Mouse (Mus musculus) heart, embryonic 16.5 days (tissue): ENCODE measurements around the gene Diras2. TPM values are rescaled to one million over a fixed set of nuclear protein-coding genes. Genes with fewer than 3 reads are reported as not detected.

ENCODE experiments used
- ATAC-seq: fragments of 200-750 bp; cut with Nextera tagmentation; replicated peaks from 2 replicates; pipeline ENCODE4 v1.8.0; 2017; ENCODE audit warnings: moderate number of reproducible peaks; ENCODE audit not compliant: insufficient read depth, low FRiP score; ENCODE audit errors: extremely low read depth
- H3K27ac ChIP-seq: fragments of 300-500 bp; sonication (generic); 2 replicates; pipeline ENCODE4 v1.5.1; 2014; ENCODE audit warnings: mild to moderate bottlenecking, low read length, control low read depth, moderate library complexity
- H3K27me3 ChIP-seq: fragments of 300-500 bp; sonication (generic); 2 replicates; pipeline ENCODE4 v1.6.1; 2014; ENCODE audit warnings: low read length, mixed read lengths; ENCODE audit not compliant: control insufficient read depth, insufficient read depth
- H3K36me3 ChIP-seq: fragments of 300-500 bp; sonication (generic); 2 replicates; pipeline ENCODE4 v1.6.1; 2014; ENCODE audit not compliant: control insufficient read depth, insufficient read depth
- H3K4me1 ChIP-seq: fragments of 300-500 bp; sonication (generic); 2 replicates; pipeline ENCODE4 v1.6.1; 2014; ENCODE audit warnings: low read length, mixed read lengths; ENCODE audit not compliant: control insufficient read depth, insufficient read depth
- H3K4me2 ChIP-seq: fragments of 300-500 bp; sonication (generic); 2 replicates; pipeline ENCODE4 v1.6.1; 2014; ENCODE audit warnings: low read depth, mild to moderate bottlenecking, control low read depth, low read length
- H3K4me3 ChIP-seq: fragments of 300-500 bp; sonication (generic); 2 replicates; pipeline ENCODE4 v1.5.1; 2014; ENCODE audit warnings: mild to moderate bottlenecking, control low read depth, low read length
- H3K9ac ChIP-seq: fragments of 300-500 bp; sonication (generic); 2 replicates; pipeline ENCODE4 v1.6.1; 2014; ENCODE audit warnings: low read length, control low read depth
- H3K9me3 ChIP-seq: fragments of 300-500 bp; sonication (generic); replicated peaks from 2 replicates; pipeline ENCODE4 v1.6.1; 2016; ENCODE audit warnings: low read length; ENCODE audit not compliant: control insufficient read depth
- WGBS: fragments of 180-500 bp; shearing (Covaris S2); extraction: QIAGEN DNeasy Blood & Tissue Kit; methylation state at CpG from one replicate; pipeline ENCODE4 v1.1.7; 2014; 5-methylcytosine and 5-hydroxymethylcytosine counted together
- polyA plus RNA-seq: library from polyadenylated mRNA; unstranded; fragments of >200 nt; fragmentation: Nextera tagmentation; extraction: Ambion mirVana; gene quantifications from 2 replicates; pipeline ENCODE4 v1.2.1, GENCODE M21; 2015

Gene Diras2
- polyA plus RNA-seq, 1 experiment from 2014 or later = 1.2 TPM

GRCm38 (mm10) chr13:52497029-52497550 is 34.0 kb downstream of the Diras2 start:
- Histone ChIP-seq H3K9ac (no peak overlapping the region), H3K36me3 (no peaks in the 10 kb centered on the region), H3K4me2 (no peak overlapping the region), H3K27me3 (no peaks in the 10 kb centered on the region), H3K9me3 (no peaks in the 10 kb centered on the region), H3K4me1 (peaks cover 11% of the 10 kb centered on the region), H3K4me3 (no peak overlapping the region), H3K27ac (no peak overlapping the region)
- ATAC-seq = no peak
- 45% methylated on average over 4 of the region's 4 CpGs for WGBS

GRCm38 (mm10) chr13:52488821-52489220 is 42.3 kb downstream of the Diras2 start:
- WGBS = 92% methylated on average over 7 of the region's 7 CpGs
- Histone ChIP-seq H3K9ac (no peak overlapping the region), H3K27ac (no peak overlapping the region), H3K36me3 (no peaks in the 10 kb centered on the region), H3K4me2 (no peak overlapping the region), H3K4me3 (no peak overlapping the region), H3K9me3 (peaks cover 8% of the 10 kb centered on the region; the same call in 1 of the 2 replicates), H3K4me1 (no peaks in the 10 kb centered on the region), H3K27me3 (no peaks in the 10 kb centered on the region)
- ATAC-seq = no peak

GRCm38 (mm10) chr13:52484064-52484463 is 47.0 kb downstream of the Diras2 start:
- H3K9ac ChIP-seq = no peak overlapping the region
- peak; percentile 55 for ATAC-seq
- no peak overlapping the region for H3K4me3 ChIP-seq
- 56% methylated on average over 4 of the region's 4 CpGs for WGBS
- no peak overlapping the region for H3K27ac ChIP-seq
- H3K36me3 ChIP-seq = no peaks in the 10 kb centered on the region
- no peaks in the 10 kb centered on the region for H3K27me3 ChIP-seq
- H3K4me2 ChIP-seq = no peak overlapping the region
- H3K4me1 ChIP-seq = no peaks in the 10 kb centered on the region
- 0 out of 2 replicates have a peak, but pooled peaks cover 3% of the 10 kb centered on the region for H3K9me3 ChIP-seq

- Histone ChIP-seq H3K4me1 (no peaks in the 10 kb centered on the region), H3K4me3 (no peak overlapping the region), H3K27ac (no peak overlapping the region), H3K9me3 (no peaks in the 10 kb centered on the region), H3K27me3 (no peaks in the 10 kb centered on the region), H3K36me3 (no peaks in the 10 kb centered on the region), H3K4me2 (no peak overlapping the region), H3K9ac (no peak overlapping the region)
- WGBS = 74% methylated on average over 2 of the region's 2 CpGs
- no peak for ATAC-seq
Measured at GRCm38 (mm10) chr13:52481786-52482185, 49.3 kb downstream of the Diras2 start.

- 90% methylated on average over 5 of the region's 5 CpGs for WGBS
Measured at GRCm38 (mm10) chr13:52479146-52479545, 51.9 kb downstream of the Diras2 start.

GRCm38 (mm10) chr13:52476998-52477601 is 54.0 kb downstream of the Diras2 start:
- WGBS = 87% methylated on average over 11 of the region's 11 CpGs
- no peaks in the 10 kb centered on the region for H3K4me1 ChIP-seq
- H3K4me2 ChIP-seq = no peak overlapping the region
- no peak overlapping the region for H3K27ac ChIP-seq
- H3K4me3 ChIP-seq = no peak overlapping the region
- no peaks in the 10 kb centered on the region for H3K27me3 ChIP-seq
- no peaks in the 10 kb centered on the region for H3K36me3 ChIP-seq
- H3K9ac ChIP-seq = no peak overlapping the region
- H3K9me3 ChIP-seq = no peaks in the 10 kb centered on the region
- no peak for ATAC-seq

More at GRCm38 (mm10) chr13:52479146-52479545, 51.9 kb downstream of the Diras2 start:
- Histone ChIP-seq H3K27me3 (no peaks in the 10 kb centered on the region), H3K9me3 (no peaks in the 10 kb centered on the region), H3K36me3 (no peaks in the 10 kb centered on the region), H3K4me3 (no peak overlapping the region), H3K9ac (no peak overlapping the region), H3K4me1 (no peaks in the 10 kb centered on the region), H3K27ac (no peak overlapping the region), H3K4me2 (no peak overlapping the region)
- no peak for ATAC-seq

GRCm38 (mm10) chr13:52476222-52476621 is 54.9 kb downstream of the Diras2 start:
- H3K4me3 ChIP-seq = no peak overlapping the region
- H3K4me2 ChIP-seq = no peak overlapping the region
- no peak for ATAC-seq
- no peaks in the 10 kb centered on the region for H3K36me3 ChIP-seq
- no peaks in the 10 kb centered on the region for H3K27me3 ChIP-seq
- WGBS = 57% methylated on average over 3 of the region's 3 CpGs
- no peaks in the 10 kb centered on the region for H3K9me3 ChIP-seq
- H3K27ac ChIP-seq = no peak overlapping the region
- no peak overlapping the region for H3K9ac ChIP-seq
- no peaks in the 10 kb centered on the region for H3K4me1 ChIP-seq

- no peak overlapping the region for H3K9ac ChIP-seq
- H3K4me1 ChIP-seq = no peaks in the 10 kb centered on the region
- H3K4me3 ChIP-seq = no peak overlapping the region
- no peak overlapping the region for H3K27ac ChIP-seq
- no peaks in the 10 kb centered on the region for H3K36me3 ChIP-seq
- no peak overlapping the region for H3K4me2 ChIP-seq
- WGBS = 86% methylated on average over 10 of the region's 10 CpGs
- no peaks in the 10 kb centered on the region for H3K9me3 ChIP-seq
- ATAC-seq = no peak
- H3K27me3 ChIP-seq = no peaks in the 10 kb centered on the region
Measured at GRCm38 (mm10) chr13:52475264-52475663, 55.8 kb downstream of the Diras2 start.

- Histone ChIP-seq H3K27me3 (no peaks in the 10 kb centered on the region), H3K4me3 (no peak overlapping the region), H3K36me3 (no peaks in the 10 kb centered on the region), H3K9me3 (no peaks in the 10 kb centered on the region), H3K4me2 (no peak overlapping the region), H3K9ac (no peak overlapping the region), H3K27ac (no peak overlapping the region), H3K4me1 (peaks cover under 1% of the 10 kb centered on the region; the same call in 1 of the 2 replicates)
- ATAC-seq = no peak
- WGBS = 77% methylated on average over 3 of the region's 3 CpGs
Measured at GRCm38 (mm10) chr13:52474807-52475206, 56.3 kb downstream of the Diras2 start.
